Mouse (Mus musculus) stomach, postnatal 0 days (tissue): Measurements from ENCODE around the gene Zfp346.
A peak's percentile ranks its signal among the peaks of the same experiment; 100 is the strongest.

ENCODE experiments used
- CTCF ChIP-seq: IDR thresholded peaks from 2 replicates; pipeline ENCODE4 v1.5.1; 2016; ENCODE audit warnings: antibody characterized with exemption, low read depth, mild to moderate bottlenecking, moderate library complexity
- EP300 ChIP-seq: optimal IDR thresholded peaks from 2 replicates; pipeline ENCODE3; 2016; ENCODE audit warnings: antibody characterized with exemption

GRCm38 (mm10) chr13:55182173-55182894, 77.2 kb downstream of the Zfp346 start:
- TF ChIP-seq CTCF (peak; percentile 77), EP300 (no peak)
